Mouse (Mus musculus): ENCODE data around the gene Dleu7. TPM values are rescaled to one million over a fixed set of nuclear protein-coding genes. Genes with fewer than 3 reads are reported as not detected.

Dleu7 gene
- polyA plus RNA-seq, 1 experiment from 2014 or later = 0.18 TPM

DNA sequence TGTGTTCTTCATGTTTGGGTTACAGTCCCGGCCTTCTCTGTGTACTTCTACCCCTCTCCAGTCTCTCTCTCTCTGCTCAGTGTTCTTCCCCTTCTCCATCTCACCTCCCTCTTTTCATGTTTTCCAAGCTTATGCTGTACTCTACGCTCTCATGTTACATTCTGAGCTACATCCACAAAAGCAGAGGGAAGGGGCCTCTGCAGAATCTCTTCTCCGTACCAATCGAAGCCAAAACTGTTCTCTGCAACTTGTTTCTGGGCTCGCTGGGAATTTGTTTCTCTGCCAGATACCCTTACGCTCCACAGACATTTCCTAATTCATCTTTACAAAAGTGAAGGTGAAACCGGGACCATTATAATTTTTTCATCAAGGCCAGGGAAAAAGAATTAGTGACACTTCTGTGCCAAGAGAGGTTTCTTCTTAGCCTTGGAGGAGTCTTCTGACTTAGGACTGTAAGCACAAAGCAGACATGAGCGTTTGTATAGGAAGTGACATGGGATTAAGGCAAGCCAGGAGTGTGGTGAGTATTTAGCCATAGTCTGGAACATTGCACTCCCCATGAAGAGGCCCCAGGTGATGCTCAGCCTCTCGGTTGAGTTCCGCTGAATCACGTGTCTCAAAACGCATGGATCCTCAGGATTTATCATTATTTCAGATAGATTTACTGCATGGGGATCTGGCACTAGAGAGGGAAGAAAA lies 22.0 kb downstream of the Dleu7 start:
- TF ChIP-seq EP300 (optimal IDR thresholded peaks at IDR 0.05) = no peak
- no peak for TF ChIP-seq CTCF (IDR thresholded peaks at IDR 0.05; ENCODE audit: low read depth)
- no peak overlapping the region for H3K4me3 ChIP-seq (ENCODE audit: low read depth, low read length)
- DNase-seq (ENCODE audit: low spot score) (no peak), ATAC-seq (ENCODE audit: low FRiP score, low TSS enrichment) (no peak)
- no peaks in the 10 kb centered on the region for H3K4me1 ChIP-seq (replicated peaks; ENCODE audit: control insufficient read depth, insufficient read depth)
- H3K36me3 ChIP-seq (ENCODE audit: control insufficient read depth, insufficient read depth, low read length) = no peaks in the 10 kb centered on the region
- H3K27ac ChIP-seq (replicated peaks) = no peak overlapping the region
- H3K9me3 ChIP-seq (ENCODE audit: control insufficient read depth, low read length) = no peaks in the 10 kb centered on the region
- no peak overlapping the region for H3K4me2 ChIP-seq (replicated peaks; ENCODE audit: low read depth)
- H3K27me3 ChIP-seq (ENCODE audit: control insufficient read depth, insufficient read depth, low read length) = no peaks in the 10 kb centered on the region
- H3K9ac ChIP-seq (ENCODE audit: low read length) = no peak overlapping the region
- 61% methylated on average over 12 of the region's 12 CpGs for WGBS

DNA sequence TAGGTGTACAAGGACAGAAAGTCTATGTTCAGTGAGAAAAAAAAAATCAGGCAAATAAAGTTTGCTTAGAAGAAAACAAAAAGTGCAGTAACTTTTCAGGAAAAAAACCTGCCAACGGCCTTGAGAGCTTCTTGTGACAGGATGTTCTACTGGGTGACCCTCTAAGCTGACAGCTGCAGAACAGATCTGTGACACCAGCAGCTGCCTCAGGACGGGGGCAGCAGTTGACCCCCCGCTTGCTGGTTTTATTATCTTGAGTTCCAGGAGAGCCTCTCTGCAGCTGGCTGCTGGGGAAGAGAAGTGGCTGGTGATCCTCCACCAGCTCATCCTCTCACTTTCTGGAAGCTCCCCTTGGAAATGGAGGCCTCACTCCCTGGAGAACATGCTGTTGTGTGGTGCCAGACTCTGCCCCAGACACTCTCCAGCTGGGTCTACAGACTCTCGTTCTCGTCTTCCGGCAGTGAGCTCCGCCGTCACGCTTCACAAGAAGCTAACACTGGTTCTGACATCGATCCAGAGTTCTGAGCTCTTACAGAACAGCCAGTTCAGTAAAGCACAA lies 33.8 kb downstream of the Dleu7 start:
- WGBS = 45% methylated on average over 10 of the region's 10 CpGs
- Histone ChIP-seq H3K27ac (replicated peaks) (no peak overlapping the region), H3K27me3 (ENCODE audit: control insufficient read depth, insufficient read depth, low read length) (no peaks in the 10 kb centered on the region), H3K4me2 (replicated peaks; ENCODE audit: low read depth) (no peak overlapping the region), H3K36me3 (ENCODE audit: control insufficient read depth, insufficient read depth, low read length) (no peaks in the 10 kb centered on the region), H3K4me3 (ENCODE audit: low read depth, low read length) (no peak overlapping the region), H3K4me1 (replicated peaks; ENCODE audit: control insufficient read depth, insufficient read depth) (no peaks in the 10 kb centered on the region), H3K9ac (ENCODE audit: low read length) (no peak overlapping the region), H3K9me3 (ENCODE audit: control insufficient read depth, low read length) (no peaks in the 10 kb centered on the region)
- DNase-seq (ENCODE audit: low spot score) = no peak
- ATAC-seq (ENCODE audit: low FRiP score, low TSS enrichment) = no peak
- TF ChIP-seq EP300 (optimal IDR thresholded peaks at IDR 0.05) (no peak), CTCF (IDR thresholded peaks at IDR 0.05; ENCODE audit: low read depth) (no peak)

DNA sequence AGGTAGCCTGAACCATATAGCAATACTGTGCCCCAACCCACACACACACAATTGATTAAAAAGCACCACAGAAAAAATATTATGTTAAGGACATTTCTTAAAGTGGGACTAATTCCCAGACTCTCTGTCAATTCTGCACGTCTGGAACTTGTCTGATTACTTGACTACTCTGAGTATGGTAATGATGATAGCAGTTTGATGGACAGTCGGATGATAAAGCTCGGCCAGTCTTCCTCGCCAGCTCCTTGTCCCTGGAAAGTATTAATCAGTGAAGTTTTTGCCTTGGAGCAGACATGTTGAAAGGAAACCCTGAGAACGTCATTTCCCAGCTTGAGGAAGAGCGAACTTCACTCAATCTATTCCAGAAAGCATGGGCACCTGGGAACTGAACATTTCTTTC lies 34.7 kb downstream of the Dleu7 start:
- H3K4me3 ChIP-seq (ENCODE audit: low read depth, low read length) = no peak overlapping the region
- DNase-seq (ENCODE audit: low spot score) (no peak), ATAC-seq (ENCODE audit: low FRiP score, low TSS enrichment) (no peak)
- H3K27ac ChIP-seq (replicated peaks) = no peak overlapping the region
- TF ChIP-seq CTCF (IDR thresholded peaks at IDR 0.05; ENCODE audit: low read depth) (no peak), EP300 (optimal IDR thresholded peaks at IDR 0.05) (no peak)
- H3K4me1 ChIP-seq (replicated peaks; ENCODE audit: control insufficient read depth, insufficient read depth) = no peaks in the 10 kb centered on the region
- H3K36me3 ChIP-seq (ENCODE audit: control insufficient read depth, insufficient read depth, low read length) = no peaks in the 10 kb centered on the region
- H3K27me3 ChIP-seq (ENCODE audit: control insufficient read depth, insufficient read depth, low read length) = no peaks in the 10 kb centered on the region
- no peak overlapping the region for H3K9ac ChIP-seq (ENCODE audit: low read length)
- no peak overlapping the region for H3K4me2 ChIP-seq (replicated peaks; ENCODE audit: low read depth)
- H3K9me3 ChIP-seq (ENCODE audit: control insufficient read depth, low read length) = no peaks in the 10 kb centered on the region
- 73% methylated on average over 6 of the region's 6 CpGs for WGBS

GRCm38 (mm10) chr14:62256066-62256465 lies 36.8 kb downstream of the Dleu7 start:
- WGBS = 76% methylated on average over 5 of the region's 5 CpGs

GRCm38 (mm10) chr14:62254371-62254770 lies 38.5 kb downstream of the Dleu7 start:
- TF ChIP-seq EP300 (optimal IDR thresholded peaks at IDR 0.05) = no peak
- TF ChIP-seq CTCF (IDR thresholded peaks at IDR 0.05; ENCODE audit: low read depth) = no peak
- H3K9me3 ChIP-seq (ENCODE audit: control insufficient read depth, low read length) = no peaks in the 10 kb centered on the region
- no peaks in the 10 kb centered on the region for H3K4me1 ChIP-seq (replicated peaks; ENCODE audit: control insufficient read depth, insufficient read depth)
- DNase-seq (ENCODE audit: low spot score) (no peak), ATAC-seq (ENCODE audit: low FRiP score, low TSS enrichment) (no peak)
- H3K9ac ChIP-seq (ENCODE audit: low read length) = no peak overlapping the region
- no peaks in the 10 kb centered on the region for H3K27me3 ChIP-seq (ENCODE audit: control insufficient read depth, insufficient read depth, low read length)
- no peak overlapping the region for H3K4me2 ChIP-seq (replicated peaks; ENCODE audit: low read depth)
- no peak overlapping the region for H3K4me3 ChIP-seq (ENCODE audit: low read depth, low read length)
- WGBS = 63% methylated on average over 8 of the region's 8 CpGs
- H3K27ac ChIP-seq (replicated peaks) = no peak overlapping the region
- H3K36me3 ChIP-seq (ENCODE audit: control insufficient read depth, insufficient read depth, low read length) = no peaks in the 10 kb centered on the region

More at GRCm38 (mm10) chr14:62256066-62256465, 36.8 kb downstream of the Dleu7 start:
- Histone ChIP-seq H3K4me2 (replicated peaks; ENCODE audit: low read depth) (no peak overlapping the region), H3K36me3 (ENCODE audit: control insufficient read depth, insufficient read depth, low read length) (no peaks in the 10 kb centered on the region), H3K9ac (ENCODE audit: low read length) (no peak overlapping the region), H3K4me3 (ENCODE audit: low read depth, low read length) (no peak overlapping the region), H3K9me3 (ENCODE audit: control insufficient read depth, low read length) (no peaks in the 10 kb centered on the region), H3K4me1 (replicated peaks; ENCODE audit: control insufficient read depth, insufficient read depth) (no peaks in the 10 kb centered on the region), H3K27ac (replicated peaks) (no peak overlapping the region), H3K27me3 (ENCODE audit: control insufficient read depth, insufficient read depth, low read length) (no peaks in the 10 kb centered on the region)
- ATAC-seq (ENCODE audit: low FRiP score, low TSS enrichment) = no peak
- DNase-seq (ENCODE audit: low spot score) = no peak
- TF ChIP-seq CTCF (IDR thresholded peaks at IDR 0.05; ENCODE audit: low read depth) (no peak), EP300 (optimal IDR thresholded peaks at IDR 0.05) (no peak)

GRCm38 (mm10) chr14:62251999-62252398 lies 40.8 kb downstream of the Dleu7 start:
- no peak overlapping the region for H3K4me2 ChIP-seq (replicated peaks; ENCODE audit: low read depth)
- DNase-seq (ENCODE audit: low spot score) (peak; percentile 59), ATAC-seq (ENCODE audit: low FRiP score, low TSS enrichment) (peak; percentile 59; the same call in 1 of the 2 replicates)
- no peak overlapping the region for H3K4me3 ChIP-seq (ENCODE audit: low read depth, low read length)
- no peaks in the 10 kb centered on the region for H3K4me1 ChIP-seq (replicated peaks; ENCODE audit: control insufficient read depth, insufficient read depth)
- no peaks in the 10 kb centered on the region for H3K27me3 ChIP-seq (ENCODE audit: control insufficient read depth, insufficient read depth, low read length)
- no peak overlapping the region for H3K27ac ChIP-seq (replicated peaks)
- TF ChIP-seq EP300 (optimal IDR thresholded peaks at IDR 0.05) = no peak
- peak; percentile 87 for TF ChIP-seq CTCF (IDR thresholded peaks at IDR 0.05; ENCODE audit: low read depth)
- no peaks in the 10 kb centered on the region for H3K36me3 ChIP-seq (ENCODE audit: control insufficient read depth, insufficient read depth, low read length)
- 10% methylated on average over 4 of the region's 4 CpGs for WGBS
- H3K9ac ChIP-seq (ENCODE audit: low read length) = no peak overlapping the region
- no peaks in the 10 kb centered on the region for H3K9me3 ChIP-seq (ENCODE audit: control insufficient read depth, low read length)

Data from stomach, postnatal 0 days (tissue).